Mouse (Mus musculus) right cerebral cortex, postnatal 10 days (tissue): Measurements from ENCODE around the gene Naaladl2.

Experiments used
- DNase-seq, 2 experiments: peaks; one replicate each; pipeline ENCODE4 v3.0.0; 2021; ENCODE audit warnings: low spot score in 2 of 2

Gene Naaladl2

DNA sequence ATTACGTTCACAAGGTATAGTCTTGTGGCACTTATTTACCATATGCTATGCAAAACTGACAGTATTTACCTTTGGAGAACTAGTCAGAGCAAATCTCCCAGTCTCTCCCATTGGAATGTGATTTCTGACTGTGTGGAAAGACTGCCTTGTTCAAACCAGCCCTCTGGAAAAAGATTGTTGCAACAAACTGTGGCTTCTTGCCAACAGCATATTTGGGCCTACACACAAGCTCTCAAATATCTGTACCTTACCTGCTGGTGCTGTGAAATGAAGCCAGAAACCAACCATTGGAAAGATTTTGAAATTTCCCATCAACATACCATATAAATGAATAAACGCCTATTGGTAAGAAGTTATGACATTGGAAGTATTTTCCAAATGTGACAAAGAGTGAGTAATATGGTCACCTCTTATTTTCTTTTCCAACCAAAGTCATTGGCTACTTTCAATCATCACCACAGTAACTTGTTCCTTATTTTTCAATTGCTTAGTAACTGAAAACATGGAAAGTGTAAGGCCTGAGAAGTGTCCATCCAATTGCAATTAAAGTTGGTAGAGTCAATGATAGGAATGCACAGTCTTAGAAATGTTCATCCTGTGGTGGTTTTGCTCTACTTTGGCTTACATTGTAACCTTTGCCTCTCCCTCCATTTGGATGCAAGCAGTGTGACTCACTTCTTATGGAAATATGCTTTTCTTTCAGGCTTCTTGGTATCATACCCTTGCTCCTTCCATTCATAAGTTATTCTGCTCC is 453.7 kb downstream of the Naaladl2 start:
- no peak for DNase-seq

- no peak for DNase-seq
Observed at GRCm38 (mm10) chr3:24670500-24670899, 473.6 kb downstream of the Naaladl2 start.

GRCm38 (mm10) chr3:24668052-24668916 is 475.8 kb downstream of the Naaladl2 start:
- DNase-seq, result no peak

GRCm38 (mm10) chr3:24665408-24665807 is 478.7 kb downstream of the Naaladl2 start:
- DNase-seq, result no peak

- no peak for DNase-seq
Observed at GRCm38 (mm10) chr3:24663749-24664148, 480.3 kb downstream of the Naaladl2 start.

DNA sequence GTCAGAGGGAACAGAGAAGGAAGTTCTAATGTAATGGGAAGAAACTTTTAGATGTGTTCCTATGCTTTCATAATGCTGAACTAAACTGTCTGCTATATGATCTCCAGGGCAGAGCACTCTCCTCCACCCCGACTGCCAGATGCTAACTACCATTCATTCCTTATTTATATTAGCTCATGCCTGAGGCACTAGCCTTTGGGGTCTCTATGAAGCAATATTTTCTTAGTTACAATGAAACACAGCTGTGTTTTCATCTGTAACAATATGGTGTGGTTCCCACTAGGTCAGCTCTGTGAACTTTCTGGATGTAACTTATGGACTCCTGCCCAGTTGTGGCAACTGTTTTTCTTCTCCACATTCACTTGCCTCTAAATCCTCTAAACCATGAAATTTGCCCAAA is 514.0 kb downstream of the Naaladl2 start:
- no peak for DNase-seq

DNA sequence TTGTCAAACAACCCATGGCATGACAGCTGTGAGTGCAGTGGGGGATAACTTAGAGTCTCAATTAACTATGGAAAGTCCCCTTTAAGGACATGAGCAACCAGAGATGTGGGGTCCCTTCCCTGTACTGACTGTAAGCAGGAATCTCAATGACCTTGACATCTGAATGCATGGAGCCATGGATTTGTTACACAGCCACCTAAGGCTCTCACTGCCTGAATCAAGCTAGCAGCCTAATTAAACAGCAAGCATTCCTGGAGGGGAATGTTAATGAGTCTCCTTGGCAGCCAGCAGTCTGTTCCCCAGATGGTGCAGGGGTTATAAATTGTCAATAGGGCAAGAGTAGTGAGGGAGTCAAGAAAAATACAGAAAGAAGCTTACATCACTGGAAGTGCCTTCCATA is 538.6 kb downstream of the Naaladl2 start:
- no peak for DNase-seq

GRCm38 (mm10) chr3:24604791-24605320 is 539.2 kb downstream of the Naaladl2 start:
- DNase-seq, result no peak

- peak in 1 of 2 experiments; percentile 26 for DNase-seq
Observed at GRCm38 (mm10) chr3:24595447-24595846, 548.6 kb downstream of the Naaladl2 start.

DNA sequence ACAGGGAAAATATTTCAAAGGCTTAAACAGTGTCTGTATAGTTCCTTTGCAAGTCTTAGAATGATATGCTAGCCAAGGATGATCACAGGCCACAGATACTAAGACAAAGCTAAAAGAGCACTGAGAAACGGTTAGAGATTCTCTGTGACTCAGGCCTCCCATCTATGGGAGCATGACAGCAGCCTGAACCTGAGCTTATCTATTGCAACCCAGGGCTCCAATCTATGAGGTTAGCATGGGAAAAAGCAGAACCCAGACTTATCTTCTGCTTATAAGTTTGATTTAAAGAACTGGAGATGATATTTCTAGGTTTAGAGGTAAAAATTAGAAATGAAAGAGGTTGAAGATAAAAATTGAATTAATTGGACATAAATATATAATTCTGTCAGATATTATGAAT is 587.4 kb downstream of the Naaladl2 start:
- no peak for DNase-seq

DNA sequence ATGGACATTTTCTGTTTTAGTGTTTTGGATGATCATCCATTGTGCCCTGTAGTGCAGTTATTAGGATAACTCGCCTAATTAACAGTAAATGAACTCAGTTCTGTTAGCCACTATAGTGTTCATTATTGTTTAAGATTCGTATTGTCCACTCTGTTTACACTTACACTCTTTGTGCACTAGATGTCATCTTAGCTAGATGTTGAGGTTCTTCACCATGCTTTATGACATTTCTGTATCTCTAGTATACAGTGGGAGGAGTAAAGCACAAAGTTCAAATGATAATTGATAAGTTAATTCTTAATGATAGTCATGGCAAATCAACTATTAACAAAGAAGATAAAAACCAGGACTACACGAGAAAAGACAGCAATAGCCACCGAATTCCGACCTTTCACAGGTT is 590.4 kb downstream of the Naaladl2 start:
- DNase-seq, result no peak

- no peak for DNase-seq
Observed at GRCm38 (mm10) chr3:24552631-24553030, 591.4 kb downstream of the Naaladl2 start.

DNA sequence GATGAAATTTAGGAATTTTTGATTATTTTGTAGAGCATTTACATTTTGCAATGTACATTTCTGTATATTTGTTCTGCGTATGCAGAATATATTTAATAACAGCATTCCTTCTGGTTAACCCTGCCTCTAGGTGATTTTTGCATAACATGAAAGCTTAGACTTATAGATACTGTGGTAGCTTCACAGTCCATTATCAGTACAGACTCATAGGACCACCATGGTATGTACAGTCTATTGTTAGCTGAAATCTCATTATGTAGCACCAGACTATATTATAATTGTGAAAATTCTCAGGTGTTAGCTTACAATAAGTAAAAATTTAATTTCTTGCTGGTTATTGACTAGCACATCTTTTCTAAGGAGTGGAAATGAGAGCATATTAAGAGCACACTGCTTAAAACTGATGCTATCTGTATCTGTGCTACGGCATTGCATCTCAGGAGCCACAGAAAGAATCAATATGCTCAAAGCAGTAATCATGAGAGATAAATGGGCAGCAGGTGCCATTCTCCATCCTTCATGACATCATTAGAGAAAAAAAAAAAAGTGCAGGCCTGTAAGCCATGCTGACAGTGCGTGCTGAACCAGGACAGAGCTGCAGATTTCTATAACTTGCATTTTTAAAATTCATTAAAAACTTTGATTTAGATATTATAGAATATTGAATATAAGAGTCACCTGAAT is 610.1 kb downstream of the Naaladl2 start:
- DNase-seq, result no peak

DNA sequence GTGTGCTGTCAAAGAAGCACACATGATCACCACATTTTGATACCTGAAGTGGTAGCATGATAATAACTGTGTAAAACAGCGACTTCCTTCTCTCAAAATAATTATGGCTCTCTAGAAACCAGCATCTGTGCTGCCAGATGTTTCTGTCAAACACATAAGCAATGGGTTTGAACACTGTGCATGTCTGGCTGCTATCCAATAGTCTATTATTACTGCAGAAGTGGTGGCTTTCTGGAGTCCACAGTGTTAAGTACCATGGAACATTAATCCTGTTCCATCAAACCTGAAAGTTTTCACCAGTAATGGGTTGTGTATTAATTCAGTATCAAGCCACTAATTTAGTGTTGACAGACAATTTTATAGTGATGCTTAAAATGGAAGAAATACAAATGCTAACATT is 629.1 kb downstream of the Naaladl2 start:
- no peak for DNase-seq

DNA sequence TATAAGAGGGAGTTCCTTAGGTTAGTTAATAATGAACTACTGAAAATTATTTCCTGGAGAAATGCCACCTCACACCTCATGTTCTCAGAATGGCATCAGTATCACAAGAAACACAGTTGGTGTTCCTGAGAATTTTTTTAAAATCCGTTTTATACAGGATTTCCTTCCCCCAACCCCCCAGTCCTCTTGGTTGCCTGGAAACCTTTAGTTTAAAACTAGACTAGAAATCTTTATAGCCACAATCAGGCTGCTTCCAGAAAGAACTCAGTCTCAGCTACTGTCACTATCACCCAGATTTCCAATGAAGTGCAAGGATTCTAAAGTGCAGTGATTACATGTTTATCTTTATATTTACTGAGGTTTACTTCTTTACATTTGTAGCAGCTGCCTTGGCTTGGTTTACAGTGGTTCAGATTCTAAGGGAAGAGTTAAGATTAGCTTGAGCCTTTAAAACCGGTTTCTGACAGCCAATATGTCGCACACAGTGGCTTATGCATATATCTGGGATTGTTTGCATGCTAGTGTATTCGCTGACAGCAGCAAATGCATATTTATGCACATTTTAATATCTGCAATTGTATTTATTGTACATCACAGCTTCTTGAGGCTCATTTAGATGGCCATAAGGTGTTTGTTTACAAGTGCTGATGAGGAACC is 657.5 kb downstream of the Naaladl2 start:
- DNase-seq, result peak; percentile 50 to 70

GRCm38 (mm10) chr3:24463941-24464340 is 680.1 kb downstream of the Naaladl2 start:
- DNase-seq, result peak in 1 of 2 experiments; percentile 35

DNA sequence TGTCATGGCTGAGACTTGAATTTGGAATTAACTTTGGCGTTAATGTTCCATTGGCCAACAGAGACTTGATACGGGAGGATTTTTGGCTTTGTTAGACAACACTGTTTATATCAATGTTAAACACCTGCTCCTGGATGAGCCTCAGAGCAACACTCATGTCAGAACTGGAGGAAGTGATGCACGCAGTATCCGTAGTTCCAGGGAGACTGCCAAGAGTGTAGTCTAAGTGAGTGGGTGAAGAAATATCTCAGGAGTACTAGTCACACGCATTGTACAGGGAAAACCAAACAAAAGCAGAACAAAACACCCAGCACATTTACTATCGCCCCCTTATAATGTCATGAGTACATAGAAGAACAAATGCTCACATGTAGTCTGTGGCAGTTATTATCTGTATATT is 703.4 kb downstream of the Naaladl2 start:
- no peak for DNase-seq

- DNase-seq, result no peak
Observed at GRCm38 (mm10) chr3:24432761-24433160, 711.3 kb downstream of the Naaladl2 start.

- DNase-seq, result no peak
Observed at GRCm38 (mm10) chr3:24391737-24392136, 752.3 kb downstream of the Naaladl2 start.

DNA sequence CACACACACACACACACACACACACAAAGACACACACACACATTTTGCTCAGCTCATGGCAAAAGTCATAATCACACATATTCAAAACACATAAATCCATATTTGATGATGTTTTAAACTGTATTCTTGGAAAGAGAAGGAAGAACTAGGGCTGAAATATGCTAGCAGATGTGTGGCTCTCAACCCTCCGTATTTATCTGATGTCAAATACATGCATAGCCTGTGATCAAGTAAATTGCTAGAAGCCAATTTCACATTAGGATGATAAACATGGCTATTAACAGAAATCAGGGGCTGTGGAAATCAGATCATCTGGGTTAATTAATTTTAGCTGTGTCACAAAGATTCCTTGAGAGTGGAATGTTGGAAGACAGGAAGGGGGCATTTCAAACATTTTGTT is 752.8 kb downstream of the Naaladl2 start:
- no peak for DNase-seq

DNA sequence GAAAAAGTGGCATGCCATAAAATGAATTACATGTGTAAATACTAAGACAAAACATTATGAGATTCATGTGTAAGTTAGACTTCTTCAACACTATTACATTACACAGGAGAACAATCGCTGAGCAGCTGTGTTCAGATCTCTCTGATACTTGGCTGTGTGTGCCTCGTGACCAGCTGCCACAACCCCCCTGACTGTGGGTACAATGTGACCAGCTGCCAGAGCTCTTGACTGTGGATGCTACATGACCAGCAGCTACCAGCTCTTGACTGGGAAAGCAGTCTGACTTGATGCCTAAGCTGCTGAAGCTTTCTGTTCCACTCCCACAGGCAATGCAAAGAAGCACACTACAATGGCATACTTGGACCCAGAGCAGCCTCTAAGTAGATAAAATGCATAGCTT is 789.1 kb downstream of the Naaladl2 start:
- no peak for DNase-seq
